Mouse (Mus musculus) embryo, embryonic 11.5 days (tissue): ENCODE measurements around the gene 2610044O15Rik8.

ENCODE experiments used
- DNase-seq: peaks from one replicate; pipeline ENCODE4 v3.0.0-alpha.2; 2012; ENCODE audit warnings: low read depth, low spot score

The 2610044O15Rik8 gene

DNA sequence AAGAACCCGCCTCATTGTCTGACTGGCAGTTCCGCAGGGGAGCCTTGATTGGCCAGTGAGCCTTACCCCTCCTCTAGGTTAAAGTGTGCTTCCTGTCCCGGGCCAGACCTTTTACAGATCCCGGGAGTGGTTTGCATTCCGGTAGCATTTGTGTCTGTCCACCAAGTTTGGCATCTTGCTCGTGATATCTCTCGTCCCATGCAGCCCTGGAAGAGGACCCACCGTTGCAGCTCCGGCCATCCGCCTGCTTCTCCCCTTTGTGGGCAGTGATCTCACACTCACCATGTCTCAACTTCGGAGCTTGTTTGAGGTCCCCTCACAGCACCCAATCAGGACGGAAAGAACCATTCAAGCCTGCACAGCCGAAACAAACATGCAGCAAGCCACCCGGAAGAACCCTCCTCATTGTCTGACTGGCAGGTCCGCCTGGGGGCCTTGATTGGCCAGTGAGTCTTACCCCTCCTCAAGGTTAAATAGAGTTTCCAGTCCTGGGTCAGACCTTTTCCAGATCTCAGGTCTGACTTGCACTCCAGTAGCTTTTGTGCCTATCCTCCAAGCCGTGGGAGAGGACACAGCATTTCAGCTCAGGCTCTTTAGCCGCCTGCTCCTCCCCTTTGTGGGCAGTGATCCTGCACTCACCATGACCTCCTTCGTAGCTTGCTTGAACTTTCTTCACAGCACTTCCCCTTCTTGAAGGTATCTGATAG, at the start of gene 2610044O15Rik8:
Gene 2610044O15Rik8 (minus strand): TSS at position 380 of the 707 bp plus-strand sequence.
- DNase-seq, result peak; percentile 61

DNA sequence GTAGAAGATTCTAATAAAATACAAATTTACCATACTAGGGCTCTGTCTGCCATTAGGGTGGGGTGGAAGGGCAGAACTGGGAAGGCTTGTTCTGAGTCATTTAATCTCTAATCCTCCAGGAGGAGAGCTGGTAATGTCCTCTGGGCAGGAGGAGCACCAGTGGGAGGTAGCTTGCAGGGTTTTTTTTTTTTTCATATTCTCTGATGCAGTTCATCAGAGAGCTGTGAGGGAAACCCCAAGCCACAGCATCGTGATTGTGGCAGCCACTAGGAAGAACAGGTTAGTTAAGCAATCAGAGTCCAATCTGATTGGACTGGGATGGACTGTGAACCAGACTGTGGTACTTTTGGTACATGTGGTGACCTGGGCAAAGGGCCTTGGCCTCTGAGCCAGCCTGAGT, 31.7 kb upstream of the 2610044O15Rik8 start:
- no peak for DNase-seq

GRCm38 (mm10) chr8:129264296-129264695, 30.1 kb upstream of the 2610044O15Rik8 start:
- no peak for DNase-seq

- peak; percentile 40 for DNase-seq
Measured at GRCm38 (mm10) chr8:129263211-129263927, 29.2 kb upstream of the 2610044O15Rik8 start.

DNA sequence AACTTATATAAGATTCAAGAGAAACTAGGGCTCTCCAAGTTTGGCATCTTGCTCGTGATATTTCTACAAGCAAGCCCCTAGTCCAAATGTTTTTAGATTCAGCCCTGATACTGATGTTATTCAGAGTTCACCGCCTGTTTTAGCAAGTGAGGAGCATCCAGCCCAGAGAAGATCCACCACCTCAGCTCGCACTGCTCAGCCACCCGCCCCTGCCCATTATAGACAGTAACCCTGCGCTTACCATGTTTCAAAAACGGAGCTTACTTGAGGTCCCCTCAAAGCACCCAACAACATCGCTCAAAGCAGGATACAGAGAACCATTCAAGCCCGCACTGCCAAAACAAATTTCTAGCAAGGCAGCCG, 561 bp downstream of the 2610044O15Rik8 start:
- DNase-seq, result no peak
